Mouse (Mus musculus) layer of hippocampus, adult 18-20 months (tissue): Measurements from ENCODE around the gene Dner. TPM values are rescaled to one million over a fixed set of nuclear protein-coding genes. Genes with fewer than 3 reads are reported as not detected.

Experiments
- DNase-seq, 2 experiments: peaks; one replicate each; pipeline ENCODE4 v3.0.0; 2022; ENCODE audit warnings: low spot score in 2 of 2
- long read RNA-seq: library from polyadenylated mRNA; stranded (forward); transcript quantifications from one replicate; pipeline ENCODE4 v2.0.0, GENCODE M21; 2021
- total RNA-seq, 2 experiments: library from RNA; stranded (reverse); gene quantifications; 2 replicates each; pipeline ENCODE4 v1.2.3; 2021

Dner gene
- 100 to 1,000 TPM; 108 to 117 TPM for total RNA-seq
- long read RNA-seq, transcript Dner-201 (13 exons, 3,632 nt), result major isoform, 113 of 135 reads
- long read RNA-seq, partial matches to known transcripts, result 16 of 135 reads
- long read RNA-seq, other reads (novel, unspliced or antisense), result 6 of 135 reads

- peak; percentile 55 to 70 for DNase-seq
Measured at GRCm38 (mm10) chr1:84695517-84696411, at the start of gene Dner. TSS of gene Dner (minus strand) at chr1:84696221.

- DNase-seq, result no peak
Measured at GRCm38 (mm10) chr1:84742156-84742555, 46.1 kb upstream of the Dner start.

GRCm38 (mm10) chr1:84740080-84740479 lies 44.1 kb upstream of the Dner start:
- DNase-seq, result no peak

GRCm38 (mm10) chr1:84737097-84737496 lies 41.1 kb upstream of the Dner start:
- DNase-seq, result no peak

- peak in 1 of 2 experiments; percentile 36 for DNase-seq
Measured at GRCm38 (mm10) chr1:84733799-84734198, 37.8 kb upstream of the Dner start.

- DNase-seq, result no peak
Measured at GRCm38 (mm10) chr1:84731763-84732162, 35.7 kb upstream of the Dner start.

GRCm38 (mm10) chr1:84722841-84723240 lies 26.8 kb upstream of the Dner start:
- DNase-seq, result no peak

GRCm38 (mm10) chr1:84722371-84722770 lies 26.4 kb upstream of the Dner start:
- no peak for DNase-seq

- no peak for DNase-seq
Measured at GRCm38 (mm10) chr1:84721942-84722341, 25.9 kb upstream of the Dner start.

GRCm38 (mm10) chr1:84709810-84710785 lies 14.1 kb upstream of the Dner start:
- peak; percentile 74 to 91 for DNase-seq

GRCm38 (mm10) chr1:84709406-84709805 lies 13.4 kb upstream of the Dner start:
- no peak for DNase-seq

- DNase-seq, result no peak
Measured at GRCm38 (mm10) chr1:84700254-84700653, 4.2 kb upstream of the Dner start.

- peak; percentile 60 to 86 for DNase-seq
Measured at GRCm38 (mm10) chr1:84697136-84697535, 1.1 kb upstream of the Dner start.

GRCm38 (mm10) chr1:84694688-84695474 lies 1.1 kb downstream of the Dner start:
- peak; percentile 23 to 53 for DNase-seq

- DNase-seq, result no peak
Measured at GRCm38 (mm10) chr1:84677910-84678309, 18.1 kb downstream of the Dner start.

GRCm38 (mm10) chr1:84668100-84668846 lies 27.7 kb downstream of the Dner start:
- no peak for DNase-seq

- DNase-seq, result no peak
Measured at GRCm38 (mm10) chr1:84667660-84668059, 28.4 kb downstream of the Dner start.

- DNase-seq, result no peak
Measured at GRCm38 (mm10) chr1:84664377-84665118, 31.5 kb downstream of the Dner start.

- no peak for DNase-seq
Measured at GRCm38 (mm10) chr1:84646781-84647180, 49.2 kb downstream of the Dner start.
